Mouse (Mus musculus) E14TG2a.4 (cell line): ENCODE results near the gene Nfam1.

ENCODE experiments used
- CTCF ChIP-seq: conservative IDR thresholded peaks from 2 replicates; pipeline ENCODE4 v1.5.1; 2014; ENCODE audit warnings: low read length
- NANOG ChIP-seq: IDR thresholded peaks from 2 replicates; pipeline ENCODE4 v1.6.1; 2014; ENCODE audit warnings: borderline replicate concordance, low read length, mixed read lengths
- POU5F1 ChIP-seq: IDR thresholded peaks from 2 replicates; pipeline ENCODE4 v1.6.1; 2014; ENCODE audit warnings: low read length, borderline replicate concordance

DNA sequence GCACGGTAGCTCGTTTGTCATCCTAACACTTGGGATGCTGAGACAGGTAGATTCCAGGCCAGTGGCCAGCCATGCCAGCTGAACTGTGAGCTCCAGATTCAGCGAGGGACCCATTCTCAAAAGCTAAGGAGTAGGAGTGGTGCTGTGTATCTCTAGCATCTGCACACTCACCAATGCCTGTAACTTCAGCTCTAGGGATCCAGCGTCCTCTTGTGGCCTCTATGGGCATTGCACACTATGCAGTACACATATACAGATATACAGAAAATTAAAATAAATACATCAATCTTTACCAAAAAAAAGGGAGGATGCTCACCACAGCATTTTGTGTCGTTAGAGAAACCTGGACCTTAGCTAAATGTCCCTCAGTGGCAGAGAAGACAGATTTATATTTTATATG is 38.6 kb upstream of the Nfam1 start:
- TF ChIP-seq CTCF (peak; percentile 98), POU5F1 (no peak), NANOG (no peak)
